Comparison of ENCODE assay signal across 8 mouse cellular contexts in genomic region chr9:25152457-25152856, GRCm38 (mm10). TPM values are rescaled to one million over a fixed set of nuclear protein-coding genes. Genes with fewer than 3 reads are reported as not detected.
DNase-seq lines count a peak whose midpoint lies in the region; ATAC-seq and TF ChIP-seq lines count a peak whose summit lies in the region.

No protein-coding gene starts in this region.

- peak overlapping the region; percentile 100 for H3K27ac ChIP-seq in lung, embryonic 14.5 days (ENCODE audit: low read depth)
- H3K27ac ChIP-seq in forebrain, embryonic 11.5 days (ENCODE audit: low read depth, low read length), result no peak overlapping the region
- H3K27ac ChIP-seq in limb, embryonic 12.5 days, result peak overlapping the region; percentile 100
- H3K27ac ChIP-seq in neural tube, embryonic 15.5 days (replicated peaks), result peak overlapping the region; percentile 97

- no peaks in the 10 kb centered on the region for H3K36me3 ChIP-seq in lung, embryonic 14.5 days (ENCODE audit: insufficient read depth)
- no peaks in the 10 kb centered on the region for H3K36me3 ChIP-seq in forebrain, embryonic 11.5 days (ENCODE audit: control insufficient read depth, insufficient read depth, low read length)
- H3K36me3 ChIP-seq in limb, embryonic 12.5 days, result no peaks in the 10 kb centered on the region
- H3K36me3 ChIP-seq in neural tube, embryonic 15.5 days, result no peaks in the 10 kb centered on the region

- H3K4me3 ChIP-seq in lung, embryonic 14.5 days (ENCODE audit: low read depth, low read length), result peak overlapping the region; percentile 82
- H3K4me3 ChIP-seq in lung, adult 2 months (replicated peaks; ENCODE audit: extremely low read depth, low read depth, low read length), result no peak overlapping the region
- H3K4me3 ChIP-seq in forebrain, embryonic 11.5 days (ENCODE audit: low read depth, low read length), result peak overlapping the region; percentile 87
- peak overlapping the region; percentile 86 for H3K4me3 ChIP-seq in limb, embryonic 12.5 days (replicated peaks)
- H3K4me3 ChIP-seq in neural tube, embryonic 15.5 days (replicated peaks), result peak overlapping the region; percentile 77

- no peak for ATAC-seq in lung, embryonic 14.5 days (ENCODE audit: insufficient read depth)
- ATAC-seq in forebrain, embryonic 11.5 days (replicated peaks; ENCODE audit: low FRiP score), result no peak
- ATAC-seq in limb, embryonic 12.5 days (ENCODE audit: insufficient number of reproducible peaks, insufficient read depth, low FRiP score, low TSS enrichment, low read depth), result no peak
- no peak for ATAC-seq in neural tube, embryonic 15.5 days (ENCODE audit: low FRiP score)

- no peaks in the 10 kb centered on the region for H3K9me3 ChIP-seq in lung, embryonic 14.5 days (ENCODE audit: low read depth, low read length)
- H3K9me3 ChIP-seq in forebrain, embryonic 11.5 days (ENCODE audit: control insufficient read depth, low read length), result no peaks in the 10 kb centered on the region
- H3K9me3 ChIP-seq in limb, embryonic 12.5 days, result no peaks in the 10 kb centered on the region
- H3K9me3 ChIP-seq in neural tube, embryonic 15.5 days (replicated peaks), result no peaks in the 10 kb centered on the region

- no peak for TF ChIP-seq POLR2A in lung, adult 2 months (IDR thresholded peaks at IDR 0.05; ENCODE audit: borderline replicate concordance, extremely low read depth, low read depth, low read length)

- H3K27me3 ChIP-seq in lung, embryonic 14.5 days (ENCODE audit: insufficient read depth, low read length), result no peaks in the 10 kb centered on the region
- H3K27me3 ChIP-seq in forebrain, embryonic 11.5 days (ENCODE audit: control insufficient read depth, insufficient read depth, low read length), result no peaks in the 10 kb centered on the region
- no peaks in the 10 kb centered on the region for H3K27me3 ChIP-seq in limb, embryonic 12.5 days
- no peaks in the 10 kb centered on the region for H3K27me3 ChIP-seq in neural tube, embryonic 15.5 days (replicated peaks)

- H3K9ac ChIP-seq in lung, embryonic 14.5 days, result peak overlapping the region; percentile 91
- H3K9ac ChIP-seq in forebrain, embryonic 11.5 days (ENCODE audit: low read length), result peak overlapping the region; percentile 94
- H3K9ac ChIP-seq in limb, embryonic 12.5 days (replicated peaks), result peak overlapping the region; percentile 90; the same call in 1 of the 2 replicates
- peak overlapping the region; percentile 97 for H3K9ac ChIP-seq in neural tube, embryonic 15.5 days (replicated peaks)

- DNase-seq in lung, embryonic 14.5 days, result no peak
- no peak for DNase-seq in lung, adult 2 months
- no peak for DNase-seq in forebrain, embryonic 11.5 days (ENCODE audit: low spot score)
- no peak for DNase-seq in adrenal gland, postnatal 10 days
- no peak for DNase-seq in cerebellum, adult 11 months
- no peak for DNase-seq in right cerebral cortex, postnatal 4 days

- WGBS in lung, embryonic 14.5 days, result 6% methylated on average over 1 of the region's 1 CpGs
- WGBS in lung, adult 2 months, result 17% methylated on average over 1 of the region's 1 CpGs
- 11% methylated on average over 1 of the region's 1 CpGs for WGBS in forebrain, embryonic 11.5 days
- WGBS in limb, embryonic 12.5 days, result 12% methylated on average over 1 of the region's 1 CpGs
- 15% methylated on average over 1 of the region's 1 CpGs for WGBS in neural tube, embryonic 15.5 days

- no peak for TF ChIP-seq CTCF in lung, embryonic 14.5 days (IDR thresholded peaks at IDR 0.05; ENCODE audit: low read depth)
- TF ChIP-seq CTCF in lung, adult 2 months (IDR thresholded peaks at IDR 0.05; ENCODE audit: insufficient read depth, low read length), result no peak

- peaks cover 4% of the 10 kb centered on the region; the same call in 1 of the 2 replicates for H3K4me1 ChIP-seq in lung, embryonic 14.5 days (ENCODE audit: insufficient read depth)
- peaks cover 19% of the 10 kb centered on the region for H3K4me1 ChIP-seq in lung, adult 2 months (ENCODE audit: control insufficient read depth, insufficient read depth, low read length)
- 0 out of 2 replicates have a peak, but pooled peaks cover 3% of the 10 kb centered on the region for H3K4me1 ChIP-seq in forebrain, embryonic 11.5 days (replicated peaks; ENCODE audit: control insufficient read depth, insufficient read depth, low read length)
- H3K4me1 ChIP-seq in limb, embryonic 12.5 days (replicated peaks), result peaks cover 20% of the 10 kb centered on the region
- peaks cover 27% of the 10 kb centered on the region for H3K4me1 ChIP-seq in neural tube, embryonic 15.5 days

- H3K4me2 ChIP-seq in lung, embryonic 14.5 days, result peak overlapping the region; percentile 85
- peak overlapping the region; percentile 76 for H3K4me2 ChIP-seq in forebrain, embryonic 11.5 days (ENCODE audit: low read depth, low read length, severe bottlenecking)
- peak overlapping the region; percentile 80 for H3K4me2 ChIP-seq in limb, embryonic 12.5 days
- peak overlapping the region; percentile 76 for H3K4me2 ChIP-seq in neural tube, embryonic 15.5 days

RNA-seq across cellular contexts. Expression of gene Herpud2, which starts 0.8 kb away (rescaled TPM):
- polyA plus RNA-seq in lung, embryonic 14.5 days (2014; fragmentation: Nextera tagmentation; extraction: Ambion mirVana), result 31.1 and 34.3 TPM in 2 replicates
- polyA plus RNA-seq in lung, adult 2 months (2012; rRNA removed), result 41.7 and 56.8 TPM in 2 replicates
- polyA plus RNA-seq in forebrain, embryonic 11.5 days (2014; fragmentation: Nextera tagmentation; extraction: Ambion mirVana), result 38.1 and 39.6 TPM in 2 replicates
- 36.1 and 36.5 TPM in 2 replicates for polyA plus RNA-seq in limb, embryonic 12.5 days (2016; fragmentation: Nextera tagmentation; extraction: Ambion mirVana)
- 31.6 and 33.9 TPM in 2 replicates for polyA plus RNA-seq in neural tube, embryonic 15.5 days (2015; fragmentation: Nextera tagmentation; extraction: Ambion mirVana)
- total RNA-seq in adrenal gland, postnatal 10 days (2021), result 10 to 100 TPM; 40.3 to 40.9 TPM
